Mouse (Mus musculus): ENCODE results near the gene Aox2.

GRCm38 (mm10) chr1:58238440-58238839 lies 39.7 kb upstream of the Aox2 start:
- TF ChIP-seq POLR2A (IDR thresholded peaks at IDR 0.05; ENCODE audit: borderline replicate concordance, low read depth, low read length) (no peak), CTCF (IDR thresholded peaks at IDR 0.05; ENCODE audit: low read depth, low read length) (no peak)

Data from bone marrow macrophage, adult 2 months (primary cell).